Mouse (Mus musculus) gastrocnemius, adult 8-10 months (tissue): Measurements from ENCODE around the gene Ophn1. TPM values are rescaled to one million over a fixed set of nuclear protein-coding genes. Genes with fewer than 3 reads are reported as not detected.

ENCODE experiments used
- DNase-seq, 2 experiments: peaks; one replicate each; pipeline ENCODE4 v3.0.0; 2022; ENCODE audit warnings: low spot score in 2 of 2
- total RNA-seq, 4 experiments: library from RNA; stranded (reverse); gene quantifications; 2 replicates each; pipeline ENCODE4 v1.2.4; 2022

Gene Ophn1
- 1 to 10 TPM; 2.1 to 5.8 (median 3.6) TPM for total RNA-seq

DNA sequence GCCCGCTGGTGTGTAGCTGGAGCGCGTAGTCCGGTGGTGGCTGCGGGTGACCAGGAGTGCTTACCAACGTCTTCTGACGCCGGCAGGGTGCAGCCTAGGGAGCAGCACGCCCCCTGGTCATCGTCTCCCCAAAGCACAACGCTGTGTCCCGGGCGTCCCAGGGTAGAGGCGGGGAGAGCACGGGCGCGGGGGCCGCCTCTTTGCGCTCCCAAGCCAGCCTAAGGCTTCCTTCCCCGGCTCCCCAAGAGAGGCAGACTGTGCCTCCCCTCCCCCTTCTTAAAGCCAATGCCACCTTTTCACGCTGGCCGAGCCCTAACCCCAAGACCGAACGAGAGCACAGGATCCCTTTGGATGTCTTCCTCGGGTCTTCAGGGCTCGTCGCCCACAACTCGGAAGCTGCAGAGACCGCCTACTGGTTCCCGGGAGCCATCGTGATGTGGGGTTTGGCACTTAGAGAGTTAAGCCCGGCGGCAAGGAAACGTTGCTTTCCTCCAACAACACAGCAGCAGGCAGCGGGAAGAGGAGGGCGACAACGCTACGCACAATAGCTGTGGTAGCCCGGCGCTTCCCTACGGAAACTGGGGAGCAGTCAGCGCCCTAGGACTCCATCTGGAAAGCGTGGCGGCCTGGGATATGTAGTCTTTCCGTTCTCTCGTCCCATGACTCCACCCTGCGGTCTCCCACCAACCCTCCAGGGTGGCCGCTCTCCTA is at the start of gene Ophn1:
Gene Ophn1 (minus strand): TSS at position 620 of the 711 bp plus-strand sequence.
- DNase-seq, result peak; percentile 35 to 54

DNA sequence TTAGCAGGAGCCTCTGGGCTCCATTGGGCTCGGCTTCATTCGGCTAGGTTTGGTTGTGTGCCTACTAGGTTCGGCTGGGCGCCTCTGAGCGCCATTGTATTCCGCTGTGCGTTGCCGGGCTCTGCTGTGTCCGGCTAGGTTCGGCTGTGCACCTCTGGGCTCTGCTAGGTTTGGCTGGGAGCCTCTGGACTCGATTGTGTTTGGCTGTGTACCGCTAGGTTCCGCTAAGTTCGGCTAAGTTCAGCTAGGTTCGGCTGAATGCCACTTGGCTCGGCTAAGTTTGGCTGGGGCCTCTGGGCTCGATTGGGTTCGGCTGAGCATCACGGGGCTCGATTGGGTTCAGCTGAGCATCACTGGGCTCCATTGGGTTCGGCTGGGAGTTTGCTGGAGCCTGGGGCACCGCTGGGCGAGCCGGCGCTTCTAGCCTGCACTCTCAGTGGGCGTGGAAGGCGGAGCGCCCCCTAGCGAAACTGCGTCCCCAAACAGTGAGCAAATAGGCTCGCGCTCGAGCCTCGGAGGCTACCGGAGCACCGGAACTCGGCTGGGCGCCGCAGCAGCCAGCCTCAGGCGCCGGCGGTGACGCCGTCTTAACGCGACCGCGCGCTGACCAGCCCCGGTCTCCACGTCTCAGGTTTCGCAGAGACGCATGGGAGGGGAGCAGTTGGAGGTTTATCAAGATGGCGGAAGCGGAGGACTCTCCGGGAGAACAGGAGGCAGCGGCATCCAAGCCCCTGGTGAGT is 46.9 kb upstream of the Ophn1 start:
- peak; percentile 85 to 91 for DNase-seq

DNA sequence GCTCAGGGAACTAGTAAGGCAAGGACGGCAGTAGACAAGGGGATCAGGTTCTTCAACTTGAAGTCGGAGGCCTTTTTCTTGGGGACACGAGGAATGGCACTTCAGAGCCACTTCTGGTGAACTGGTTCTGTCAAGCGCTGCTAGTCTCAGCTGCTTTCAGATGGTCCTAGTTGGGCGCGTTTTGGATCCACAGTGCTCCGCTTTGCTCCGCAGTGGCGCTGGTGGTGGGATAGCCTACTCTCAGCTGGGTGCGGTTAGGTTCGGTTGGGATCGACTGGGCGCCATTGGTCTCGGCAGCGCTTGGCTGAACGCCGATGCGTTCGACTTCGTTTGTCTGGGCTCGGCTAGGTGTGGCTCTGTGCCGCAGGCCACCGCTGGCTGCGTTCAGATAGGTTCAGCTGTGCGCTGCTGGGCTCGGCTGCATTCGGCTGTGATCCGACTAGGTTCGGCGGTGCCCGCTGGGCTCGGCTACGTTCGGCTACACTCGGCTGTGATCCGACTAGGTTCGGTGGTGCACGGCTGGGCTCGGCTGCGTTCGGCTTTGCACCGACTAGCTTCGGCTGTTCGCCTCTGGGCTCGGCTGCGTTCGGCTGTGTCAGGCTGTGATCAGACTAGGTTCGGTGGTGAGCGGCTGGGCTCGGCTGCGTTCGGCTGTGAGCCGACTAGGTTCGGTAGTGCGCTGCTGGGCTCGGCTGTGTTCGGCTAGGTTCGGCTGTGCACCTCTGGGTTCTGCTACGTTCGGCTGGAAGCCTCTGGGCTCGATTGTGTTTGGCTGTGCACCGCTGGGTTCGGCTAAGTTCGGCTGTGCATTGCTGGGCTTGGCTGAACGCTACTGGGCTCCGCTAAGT is 46.1 kb upstream of the Ophn1 start:
- peak; percentile 93 to 94 for DNase-seq

DNA sequence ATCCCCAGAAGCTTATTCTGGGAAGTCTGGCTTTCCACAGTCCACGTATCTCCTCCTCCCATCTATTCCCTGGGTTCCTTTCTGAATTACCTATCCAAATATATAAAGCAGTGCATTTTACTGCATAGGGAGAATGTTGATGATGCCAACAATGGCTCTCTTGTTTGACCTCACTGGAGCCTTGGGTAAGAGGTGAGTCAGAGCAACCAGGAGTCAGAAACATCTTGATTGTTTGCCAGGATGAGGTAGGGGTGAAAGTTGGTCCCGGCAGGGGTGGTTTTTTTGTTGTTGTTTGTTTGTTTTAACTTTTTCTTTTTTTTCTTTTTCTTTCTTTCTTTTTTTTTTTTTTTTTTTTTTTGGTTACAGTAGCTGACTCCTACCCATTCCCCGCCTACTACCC is 45.3 kb upstream of the Ophn1 start, which contains the start of gene Yipf6:
Gene Yipf6 (plus strand): TSS at position 216 of the 400 bp plus-strand sequence.
- DNase-seq, result no peak

DNA sequence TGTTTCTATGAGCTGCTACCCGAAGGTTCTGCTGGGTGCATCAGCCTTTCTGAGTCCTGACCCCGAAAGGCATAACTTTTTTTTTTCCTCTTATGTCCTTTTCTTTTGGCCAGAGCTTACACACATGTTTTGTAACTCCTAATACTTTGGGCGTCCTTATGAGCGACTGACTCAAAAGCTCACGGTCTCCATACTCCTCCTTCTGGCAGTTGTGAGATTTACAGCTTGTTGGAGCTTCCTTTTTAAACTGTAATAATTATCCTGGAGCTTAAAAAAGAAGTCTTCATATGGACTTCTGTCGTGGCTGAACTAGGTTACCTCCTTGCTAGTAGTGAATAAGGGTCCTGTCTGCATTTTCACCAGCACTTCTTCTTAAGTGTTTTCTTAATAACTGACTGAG is 28.6 kb upstream of the Ophn1 start:
- no peak for DNase-seq

DNA sequence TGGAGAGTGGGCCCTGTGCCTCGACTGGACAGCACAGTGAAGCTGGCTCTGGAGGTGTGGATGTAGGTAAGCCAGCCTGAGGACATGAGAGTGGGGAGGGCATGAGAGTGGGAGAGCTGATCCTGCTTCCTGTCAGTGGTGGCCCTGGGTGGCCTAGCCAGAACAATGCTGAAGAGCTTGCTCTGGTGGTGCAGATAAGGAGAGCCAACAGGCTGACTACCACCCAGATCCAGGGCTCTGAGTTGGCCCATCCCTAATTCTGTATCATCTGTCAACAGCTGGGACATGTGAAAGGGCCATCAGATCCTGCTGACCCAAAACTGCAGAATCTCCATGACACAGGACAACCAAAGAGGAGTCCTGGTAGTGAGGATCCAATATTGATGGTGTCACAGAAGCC is 18.1 kb upstream of the Ophn1 start:
- no peak for DNase-seq

DNA sequence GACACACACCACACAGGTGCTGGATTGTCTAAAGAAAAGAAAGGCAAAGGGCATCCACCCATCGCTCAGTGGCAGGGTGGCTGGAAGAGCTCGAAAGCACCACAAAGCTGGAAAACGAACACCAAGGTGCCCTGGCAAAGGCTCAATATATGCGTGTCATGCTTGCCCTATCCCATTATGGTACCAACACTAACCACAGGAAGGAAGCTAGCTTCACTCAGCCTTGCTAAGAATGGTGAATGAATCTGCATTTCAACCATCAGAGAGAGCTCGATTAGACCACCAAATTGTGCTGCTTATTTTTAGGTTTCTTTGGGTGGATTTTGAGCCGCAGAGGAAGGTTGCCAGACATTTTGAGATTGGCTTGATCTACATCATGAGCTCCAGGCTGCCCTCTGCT is 13.4 kb upstream of the Ophn1 start:
- DNase-seq, result no peak

DNA sequence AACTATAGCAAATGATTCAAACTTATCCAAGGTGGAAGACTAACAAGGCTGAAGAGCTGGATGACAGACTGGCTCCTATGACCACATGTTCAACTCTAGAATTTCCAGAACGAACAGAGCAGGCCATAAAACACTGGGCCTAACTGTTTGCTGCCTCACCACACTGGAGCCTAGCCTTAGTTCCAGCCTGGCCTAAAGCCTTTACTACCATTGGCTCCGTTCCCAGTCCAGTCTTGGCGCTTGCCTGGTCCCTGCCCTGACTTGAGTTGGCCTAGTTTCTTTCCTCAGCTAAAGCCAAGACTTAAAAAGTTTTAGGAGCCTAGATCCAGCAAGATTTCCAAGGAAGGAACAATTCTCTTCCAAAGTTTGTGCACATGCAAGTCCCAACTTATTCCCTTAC is 7.5 kb upstream of the Ophn1 start:
- DNase-seq, result peak; percentile 49 to 69

DNA sequence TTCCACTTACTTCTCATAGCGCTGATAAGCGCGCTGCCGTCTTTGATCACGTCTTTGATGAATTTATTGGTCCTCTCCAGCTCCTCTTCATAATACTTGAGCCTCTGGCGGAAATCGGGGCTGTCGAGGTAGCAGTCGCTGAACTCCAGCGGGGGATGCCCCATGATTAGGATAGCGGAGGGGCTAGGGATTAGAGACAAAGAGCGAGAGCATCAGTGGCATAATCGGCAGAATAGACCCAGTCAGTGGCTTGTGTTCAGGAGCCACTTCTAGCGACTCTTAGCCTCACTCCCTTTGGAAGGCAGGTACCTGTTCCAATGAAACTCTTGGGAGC is 786 bp downstream of the Ophn1 start:
- DNase-seq, result no peak

DNA sequence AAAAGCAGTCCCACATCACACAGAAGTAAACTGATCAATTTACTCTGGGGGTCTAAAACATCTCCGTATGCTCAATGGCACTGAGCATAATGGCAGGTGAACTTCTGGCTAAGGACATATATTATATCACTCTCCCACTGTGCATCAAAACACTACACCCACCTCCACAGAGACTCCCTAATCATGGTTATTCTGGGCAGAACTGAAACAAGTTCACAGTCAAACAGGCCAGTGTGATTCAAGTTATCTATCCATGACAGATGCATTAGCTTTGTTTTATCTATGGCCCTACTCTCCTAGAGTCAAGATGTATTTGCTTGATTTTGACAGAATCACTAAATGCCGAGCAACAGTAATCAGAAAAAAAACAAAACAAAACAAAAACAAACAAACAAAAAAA is 8.8 kb downstream of the Ophn1 start:
- DNase-seq, result no peak

DNA sequence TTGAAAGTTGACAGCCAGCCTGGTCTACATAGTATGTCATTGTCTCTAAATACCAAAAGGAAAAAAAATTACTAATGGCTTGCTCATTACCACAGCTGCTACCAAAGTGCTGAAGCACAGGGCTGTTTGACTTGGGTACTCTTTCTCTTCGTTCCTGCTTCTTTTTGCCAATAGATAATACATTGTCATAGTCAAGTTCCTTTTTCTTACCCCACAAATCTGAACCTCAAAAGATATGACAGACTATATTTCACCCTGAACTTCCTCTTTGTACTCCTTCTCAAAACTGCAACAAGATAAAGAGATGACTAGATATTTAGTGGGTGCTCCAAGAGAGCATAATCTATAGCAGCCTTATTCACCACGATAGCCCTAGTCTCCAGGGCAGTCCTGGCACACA is 9.7 kb downstream of the Ophn1 start:
- DNase-seq, result no peak

DNA sequence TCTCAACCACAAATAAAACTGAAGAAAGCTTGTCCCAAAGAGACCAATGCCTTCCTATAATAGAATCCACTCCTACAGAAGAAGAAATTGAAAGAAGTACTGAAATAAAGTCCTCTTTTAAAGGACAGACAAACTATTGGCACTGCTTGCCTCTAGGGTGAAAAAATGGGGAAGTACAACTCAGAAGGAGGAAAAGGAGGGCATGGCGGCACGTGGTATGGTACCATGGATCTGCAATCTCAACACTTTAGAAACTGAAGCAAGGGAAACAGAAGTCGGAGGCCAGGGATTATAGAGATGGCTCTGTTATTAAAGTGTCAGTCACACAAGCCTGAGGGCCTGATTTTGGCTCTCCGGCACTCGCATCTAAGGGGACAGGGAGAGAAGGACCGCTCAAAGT is 10.5 kb downstream of the Ophn1 start:
- no peak for DNase-seq

DNA sequence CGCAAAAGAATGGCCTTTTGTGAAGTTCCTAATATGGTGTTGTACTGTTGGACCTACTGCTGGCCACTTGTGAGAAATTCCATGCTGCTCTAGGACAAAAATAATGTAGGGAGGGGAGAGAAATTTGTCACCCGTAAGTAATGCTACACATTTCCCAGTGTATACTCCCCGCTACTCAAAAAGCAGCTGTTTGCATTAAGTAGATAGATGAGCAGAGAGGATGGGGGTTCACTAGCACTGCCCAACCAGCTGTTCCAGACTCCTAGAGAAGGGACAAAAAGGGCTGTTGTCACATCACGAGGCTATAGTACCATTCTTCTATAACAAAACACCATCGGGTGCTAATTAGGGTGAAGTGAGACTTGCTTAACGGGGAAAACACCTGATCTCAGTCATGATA is 15.7 kb downstream of the Ophn1 start:
- no peak for DNase-seq

DNA sequence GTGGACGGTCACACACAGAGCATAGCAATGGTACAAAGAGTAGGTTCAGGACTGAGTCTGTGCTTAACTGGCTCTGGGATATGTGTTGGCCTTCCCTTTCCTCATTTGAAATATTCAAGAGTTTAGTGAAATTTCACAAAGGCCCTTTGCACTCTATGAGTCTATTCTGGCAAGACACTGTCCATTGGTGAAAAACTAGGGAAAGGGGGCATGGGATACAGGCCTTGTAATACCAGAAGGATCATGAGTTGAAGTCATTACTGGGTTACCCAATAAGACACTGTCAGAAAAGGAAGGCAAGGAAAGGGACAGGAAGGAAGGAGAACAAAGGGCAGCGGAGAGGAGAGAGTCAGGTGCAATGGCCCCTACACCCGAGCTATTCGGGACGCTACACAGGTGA is 16.7 kb downstream of the Ophn1 start:
- DNase-seq, result no peak

DNA sequence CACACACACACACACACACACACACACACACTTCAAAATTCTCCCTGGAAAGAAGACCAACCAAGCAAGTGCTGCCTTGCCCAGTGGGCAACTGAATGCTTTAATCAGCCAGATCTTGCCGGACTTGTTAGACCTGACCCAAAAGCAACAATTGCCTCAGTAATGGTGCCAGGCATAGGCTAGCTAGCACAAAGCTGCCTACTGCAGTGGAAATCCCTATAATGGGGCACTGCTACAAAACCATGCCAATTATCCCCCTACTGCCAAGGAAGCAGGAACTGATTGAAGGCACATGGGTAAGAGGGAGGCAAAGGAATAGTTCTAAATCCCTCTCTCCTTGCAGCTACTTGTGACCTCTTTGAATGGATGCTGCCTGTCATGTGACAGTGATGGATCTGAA is 18.8 kb downstream of the Ophn1 start:
- no peak for DNase-seq

DNA sequence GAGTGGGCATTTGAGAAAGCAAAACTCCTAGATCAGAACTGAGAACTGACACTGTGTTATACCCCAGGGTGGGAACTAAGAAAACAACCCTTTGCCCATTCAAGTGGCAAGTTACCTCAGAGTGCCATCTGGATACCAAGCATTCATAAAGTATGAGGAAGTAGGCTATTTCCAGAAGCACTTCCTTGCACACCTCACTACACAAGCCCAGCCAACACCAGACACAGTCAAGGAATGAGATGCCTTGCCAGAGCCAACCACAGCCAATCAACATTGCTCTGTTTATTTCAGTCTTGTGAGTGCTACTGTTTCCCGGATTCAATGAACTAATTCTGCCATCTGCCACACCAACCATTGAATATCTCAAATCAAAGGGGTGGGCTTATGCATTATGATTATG is 20.3 kb downstream of the Ophn1 start:
- no peak for DNase-seq

DNA sequence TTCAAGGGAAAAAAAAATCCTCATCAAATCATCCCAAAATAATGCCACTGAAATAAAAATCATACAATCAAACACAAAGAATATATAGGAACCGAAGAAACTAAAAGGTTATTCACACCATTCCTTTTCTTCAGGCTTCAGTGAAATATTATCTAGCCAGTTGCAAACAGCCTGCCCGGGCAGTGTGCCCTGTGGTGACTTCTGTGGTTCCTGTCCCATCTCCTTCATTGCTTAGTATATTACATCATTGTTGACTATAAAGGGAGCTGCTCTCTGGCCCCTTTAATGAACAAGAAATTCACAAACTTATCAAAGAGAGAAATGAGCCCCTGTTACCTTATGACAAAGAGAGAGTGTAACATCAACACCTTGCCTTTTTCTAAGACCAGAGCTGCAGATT is 21.1 kb downstream of the Ophn1 start:
- no peak for DNase-seq

DNA sequence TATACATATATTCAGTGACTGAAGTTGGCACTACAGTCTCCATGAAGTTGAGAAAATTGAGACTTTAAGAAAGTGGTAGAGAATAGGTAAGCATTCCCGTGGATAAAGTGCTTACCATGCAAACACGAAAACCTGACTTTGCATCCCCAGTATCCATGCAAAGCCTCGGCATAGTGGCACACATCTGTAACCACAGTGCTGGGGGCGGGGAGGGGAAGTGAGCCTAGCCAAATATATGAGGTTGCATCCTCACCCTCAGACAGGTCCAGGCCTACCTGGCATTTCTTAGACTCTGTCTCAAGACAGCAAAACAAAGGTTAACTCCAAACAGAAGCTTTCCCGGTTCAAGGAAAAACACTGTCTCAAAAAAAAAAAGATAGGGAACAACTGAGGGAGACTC is 21.7 kb downstream of the Ophn1 start:
- DNase-seq, result no peak

DNA sequence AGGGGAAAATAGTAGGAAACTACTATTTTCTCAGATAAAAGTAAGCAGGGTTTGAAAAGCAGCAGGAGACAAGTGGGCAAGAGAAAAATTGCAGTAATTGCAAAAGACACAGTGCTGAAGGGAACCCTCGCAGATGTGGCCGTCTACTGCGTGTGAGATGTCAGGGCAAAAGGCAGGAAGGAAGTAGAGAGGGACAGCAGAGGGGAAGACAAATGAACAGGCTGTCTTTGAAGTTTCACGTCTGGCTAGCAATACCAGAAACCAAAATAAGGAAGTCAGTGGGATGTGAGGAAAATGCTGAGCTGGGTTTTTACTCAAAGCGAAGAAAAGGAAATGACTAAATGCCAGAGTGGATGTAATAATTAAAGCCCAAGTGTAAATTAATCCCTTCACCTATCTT is 30.7 kb downstream of the Ophn1 start:
- DNase-seq, result no peak

DNA sequence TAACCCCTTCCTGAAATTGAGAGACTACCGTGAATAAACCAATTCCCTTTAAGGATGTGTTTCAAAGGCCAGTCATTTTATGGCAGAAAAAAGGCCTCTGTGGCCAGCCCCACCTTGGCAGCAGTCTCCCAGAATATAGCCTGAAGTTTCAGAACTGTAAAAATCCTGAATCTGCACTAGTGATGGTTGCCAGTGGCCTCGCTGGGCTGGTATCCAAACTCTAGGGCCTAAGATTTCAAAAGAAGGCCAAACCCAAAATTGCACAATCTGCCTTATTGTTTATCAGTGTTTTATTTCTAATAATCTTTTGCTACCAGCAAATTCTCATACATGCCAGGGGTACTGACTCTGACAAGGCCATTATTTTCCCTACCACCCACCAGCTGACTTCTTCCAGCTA is 34.8 kb downstream of the Ophn1 start:
- DNase-seq, result peak; percentile 28 to 36

DNA sequence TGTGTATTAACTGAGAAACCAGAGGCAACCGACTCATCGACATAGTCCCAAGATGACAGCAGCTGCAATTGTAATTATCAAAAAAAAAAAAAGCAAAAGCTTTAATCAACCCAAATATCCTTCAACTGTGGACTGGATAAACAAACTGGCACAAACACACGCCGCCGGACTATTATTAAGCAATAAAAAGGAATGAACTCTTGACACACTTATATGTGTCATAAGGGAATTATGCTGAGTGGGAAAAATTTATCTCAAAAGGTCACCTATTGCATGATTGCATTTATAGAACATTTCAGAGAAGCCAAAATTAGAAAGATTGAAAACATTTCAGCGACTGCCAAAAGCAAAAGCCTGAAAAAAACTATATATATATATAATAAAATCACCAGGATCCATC is 40.0 kb downstream of the Ophn1 start:
- no peak for DNase-seq

DNA sequence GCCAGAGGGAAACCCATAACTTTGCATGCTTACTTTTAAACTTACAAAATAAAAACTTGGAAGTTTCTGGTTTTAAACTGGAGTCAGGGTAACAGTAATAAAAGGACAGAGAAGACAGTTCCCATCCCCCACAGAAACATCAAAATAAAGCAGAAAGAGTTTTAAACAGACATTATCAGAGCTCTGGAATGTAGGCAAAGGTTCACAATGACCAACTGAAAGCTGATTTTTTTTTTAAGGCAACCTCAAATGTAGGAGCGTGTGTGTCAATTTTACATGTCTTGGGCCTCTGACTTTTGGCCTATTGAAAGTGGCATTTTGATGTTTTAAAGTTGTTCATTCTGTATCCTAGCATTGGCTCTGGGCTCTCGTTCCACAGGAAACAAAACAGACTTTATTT is 49.2 kb downstream of the Ophn1 start:
- DNase-seq, result no peak
